Mouse (Mus musculus) neural tube, embryonic 15.5 days (tissue): Measurements from ENCODE around the gene Ptp4a2. TPM values are rescaled to one million over a fixed set of nuclear protein-coding genes. Genes with fewer than 3 reads are reported as not detected.

Experiments
- microRNA-seq: library from miRNA; unstranded; fragments of <30 nt; microRNA quantifications from one replicate; pipeline ENCODE4, GENCODE M21; 2017
- polyA plus RNA-seq: library from polyadenylated mRNA; unstranded; fragments of >200 nt; fragmentation: Nextera tagmentation; extraction: Ambion mirVana; gene quantifications from 2 replicates; pipeline ENCODE4 v1.2.1, GENCODE M21; 2015

The Ptp4a2 gene
- polyA plus RNA-seq, 1 experiment from 2014 or later = 217 TPM

Small RNA genes within 50 kb of the gene (microRNA-seq; reads per million reads assigned to microRNA genes)
- not detected for gene Gm28017

Other genes with a start within 250 kb of the Ptp4a2 start
- 11.2 and 99.1 TPM in 2 replicates for gene Lck, start 237.6 kb upstream of the Ptp4a2 start, polyA plus RNA-seq
- 1.3 TPM in 1 of 2 replicates, not detected in the other for gene Fam167b, start 232.7 kb upstream of the Ptp4a2 start, polyA plus RNA-seq
- 205 and 232 TPM in 2 replicates for gene Eif3i, start 210.6 kb upstream of the Ptp4a2 start, polyA plus RNA-seq
- 198 and 199 TPM in 2 replicates for gene Tmem234, start 210.6 kb upstream of the Ptp4a2 start, polyA plus RNA-seq
- gene Dcdc2b, start 197.0 kb upstream of the Ptp4a2 start, polyA plus RNA-seq = 2.5 and 3.8 TPM in 2 replicates
- gene Iqcc, start 192.1 kb upstream of the Ptp4a2 start, polyA plus RNA-seq = 32.7 and 34.5 TPM in 2 replicates
- gene Ccdc28b, start 187.3 kb upstream of the Ptp4a2 start, polyA plus RNA-seq = 155 and 168 TPM in 2 replicates
- gene Txlna, start 170.2 kb upstream of the Ptp4a2 start, polyA plus RNA-seq = 37.3 and 51.0 TPM in 2 replicates
- 17.4 and 17.9 TPM in 2 replicates for gene Kpna6, start 138.5 kb upstream of the Ptp4a2 start, polyA plus RNA-seq
- 13.9 and 15.4 TPM in 2 replicates for gene Tmem39b, start 114.4 kb upstream of the Ptp4a2 start, polyA plus RNA-seq
- 105 and 106 TPM in 2 replicates for gene Khdrbs1, start 68.9 kb upstream of the Ptp4a2 start, polyA plus RNA-seq
- gene Spocd1, start 118.0 kb downstream of the Ptp4a2 start, polyA plus RNA-seq = 0.06 TPM in 1 of 2 replicates, not detected in the other
- gene Adgrb2, start 173.7 kb downstream of the Ptp4a2 start, polyA plus RNA-seq = 11.9 and 15.5 TPM in 2 replicates
- 24.5 and 25.8 TPM in 2 replicates for gene Col16a1, start 236.6 kb downstream of the Ptp4a2 start, polyA plus RNA-seq